Mouse (Mus musculus): ENCODE results near the gene B4galt4. TPM values are rescaled to one million over a fixed set of nuclear protein-coding genes. Genes with fewer than 3 reads are reported as not detected.

The B4galt4 gene
- polyA plus RNA-seq, 1 experiment from 2014 or later, result 4.7 TPM

DNA sequence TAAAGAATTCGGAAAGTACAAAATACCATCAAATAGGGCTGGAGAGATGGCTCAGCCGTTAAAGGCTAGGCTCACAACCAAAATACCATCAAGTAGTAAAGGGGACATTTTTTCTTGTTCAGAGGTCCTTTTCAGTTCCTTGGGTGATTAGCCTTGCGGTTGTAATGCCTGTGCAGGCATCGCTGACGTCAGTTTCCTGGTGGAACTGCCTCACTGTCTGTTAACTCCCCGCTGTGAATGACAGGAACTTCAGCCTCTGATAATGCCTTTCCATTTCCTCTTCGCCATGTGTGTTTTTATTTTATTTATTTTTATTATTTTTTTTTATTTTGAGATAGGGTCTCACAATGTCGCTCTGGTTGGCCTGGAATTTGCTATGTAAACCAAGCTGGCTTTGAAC is 11.1 kb upstream of the B4galt4 start:
- Histone ChIP-seq H3K4me1 (no peaks in the 10 kb centered on the region), H3K9me3 (replicated peaks) (no peaks in the 10 kb centered on the region), H3K27ac (no peak overlapping the region), H3K36me3 (no peaks in the 10 kb centered on the region), H3K4me2 (no peak overlapping the region), H3K27me3 (replicated peaks) (peaks cover 26% of the 10 kb centered on the region), H3K4me3 (no peak overlapping the region), H3K9ac (no peak overlapping the region)
- 14% methylated on average over 8 of the region's 8 CpGs for WGBS (ENCODE audit: insufficient replicate concordance)
- no peak for ATAC-seq

DNA sequence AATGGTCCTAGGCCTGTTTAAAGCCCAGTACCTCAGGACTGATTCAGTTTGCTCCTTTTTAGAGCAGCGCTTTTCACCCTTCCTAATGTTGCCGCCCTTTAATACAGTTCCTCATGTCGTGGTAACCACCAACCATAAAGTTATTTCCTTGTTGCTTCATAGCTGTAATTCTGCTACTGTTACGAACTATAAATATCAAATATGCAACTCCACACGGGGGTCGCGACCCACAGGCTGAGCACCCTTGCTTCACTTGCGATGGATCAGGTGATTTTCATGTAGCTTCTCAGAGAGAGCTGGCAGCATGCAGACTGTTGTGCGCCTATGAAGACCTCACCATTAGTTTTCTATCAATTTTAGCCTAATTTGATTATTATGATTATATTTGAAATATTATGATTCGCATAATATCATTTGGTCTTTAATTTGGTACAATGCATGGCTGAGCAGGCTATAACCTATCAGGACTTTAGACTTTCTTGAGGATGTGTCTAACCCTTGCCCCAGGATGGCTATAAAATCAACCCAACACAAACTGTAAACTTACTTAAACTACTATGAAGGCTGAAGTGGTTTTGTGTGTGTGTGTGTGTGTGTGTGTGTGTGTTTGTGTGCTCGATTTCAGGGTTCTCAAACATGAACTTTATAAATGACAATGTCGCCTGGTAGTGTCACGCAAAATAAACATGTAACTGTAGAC is 710 bp upstream of the B4galt4 start:
- no peak overlapping the region for H3K9ac ChIP-seq

GRCm38 (mm10) chr16:38742659-38743131 is 631 bp downstream of the B4galt4 start:
- no peaks in the 10 kb centered on the region for H3K4me1 ChIP-seq
- ATAC-seq, result peak; percentile 18; the same call in 1 of the 2 replicates
- H3K9ac ChIP-seq, result peak overlapping the region; percentile 52
- H3K27ac ChIP-seq, result no peak overlapping the region
- no peaks in the 10 kb centered on the region for H3K9me3 ChIP-seq (replicated peaks)
- WGBS (ENCODE audit: insufficient replicate concordance), result 1% methylated on average over 13 of the region's 13 CpGs
- H3K36me3 ChIP-seq, result no peaks in the 10 kb centered on the region
- H3K4me3 ChIP-seq, result peak overlapping the region; percentile 59
- H3K27me3 ChIP-seq (replicated peaks), result peaks cover 64% of the 10 kb centered on the region
- peak overlapping the region; percentile 71 for H3K4me2 ChIP-seq

More for the DNA sequence above, 710 bp upstream of the B4galt4 start:
- Histone ChIP-seq H3K4me3 (no peak overlapping the region), H3K9me3 (replicated peaks) (no peaks in the 10 kb centered on the region), H3K4me1 (no peaks in the 10 kb centered on the region), H3K4me2 (peak overlapping the region; percentile 71; the same call in 1 of the 2 replicates), H3K36me3 (no peaks in the 10 kb centered on the region), H3K27ac (no peak overlapping the region), H3K27me3 (replicated peaks) (peaks cover 63% of the 10 kb centered on the region)
- ATAC-seq, result no peak
- WGBS (ENCODE audit: insufficient replicate concordance), result 65% methylated on average over 13 of the region's 13 CpGs

GRCm38 (mm10) chr16:38743941-38744673 is 2.0 kb downstream of the B4galt4 start:
- H3K36me3 ChIP-seq, result no peaks in the 10 kb centered on the region
- H3K4me1 ChIP-seq, result no peaks in the 10 kb centered on the region
- H3K4me2 ChIP-seq, result no peak overlapping the region
- WGBS (ENCODE audit: insufficient replicate concordance), result 74% methylated on average over 10 of the region's 10 CpGs
- H3K9me3 ChIP-seq (replicated peaks), result no peaks in the 10 kb centered on the region
- H3K4me3 ChIP-seq, result no peak overlapping the region
- peaks cover 73% of the 10 kb centered on the region for H3K27me3 ChIP-seq (replicated peaks)
- no peak overlapping the region for H3K9ac ChIP-seq
- H3K27ac ChIP-seq, result no peak overlapping the region
- ATAC-seq, result no peak

DNA sequence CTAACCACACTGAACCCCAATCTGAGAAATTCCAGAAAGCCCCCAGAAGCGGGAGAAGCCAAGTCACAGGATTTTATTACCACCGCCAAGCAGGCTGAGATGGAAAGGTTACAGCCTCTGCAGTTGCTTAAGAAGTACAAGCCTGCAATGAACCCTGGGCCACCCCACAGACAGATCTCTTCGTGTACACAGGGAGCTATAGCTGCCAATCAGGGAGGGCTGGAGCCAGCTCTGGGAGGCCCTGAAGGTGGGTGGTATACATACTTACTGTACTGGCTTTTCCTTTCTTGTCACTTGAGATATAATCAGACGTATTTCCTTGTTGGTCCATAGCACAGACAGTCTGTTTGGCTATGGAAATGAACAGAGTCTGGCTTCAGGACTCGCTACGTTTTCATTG is 8.7 kb downstream of the B4galt4 start:
- H3K4me2 ChIP-seq, result no peak overlapping the region
- H3K9me3 ChIP-seq (replicated peaks), result no peaks in the 10 kb centered on the region
- H3K9ac ChIP-seq, result no peak overlapping the region
- ATAC-seq, result no peak
- no peak overlapping the region for H3K4me3 ChIP-seq
- WGBS (ENCODE audit: insufficient replicate concordance), result 66% methylated on average over 6 of the region's 6 CpGs
- H3K4me1 ChIP-seq, result peaks cover 26% of the 10 kb centered on the region
- H3K27ac ChIP-seq, result no peak overlapping the region
- no peaks in the 10 kb centered on the region for H3K36me3 ChIP-seq
- H3K27me3 ChIP-seq (replicated peaks), result peaks cover 69% of the 10 kb centered on the region

- no peak for ATAC-seq
- H3K9ac ChIP-seq, result no peak overlapping the region
- no peaks in the 10 kb centered on the region for H3K36me3 ChIP-seq
- peak overlapping the region; percentile 18; the same call in 1 of the 2 replicates for H3K4me2 ChIP-seq
- H3K27ac ChIP-seq, result no peak overlapping the region
- no peaks in the 10 kb centered on the region for H3K9me3 ChIP-seq (replicated peaks)
- no peak overlapping the region; the same call in 1 of the 2 replicates for H3K4me3 ChIP-seq
- H3K4me1 ChIP-seq, result peaks cover 47% of the 10 kb centered on the region
- WGBS (ENCODE audit: insufficient replicate concordance), result 70% methylated on average over 11 of the region's 11 CpGs
- peaks cover 75% of the 10 kb centered on the region for H3K27me3 ChIP-seq (replicated peaks)
These were observed 11.6 kb downstream of the B4galt4 start for GRCm38 (mm10) chr16:38753631-38754030.

DNA sequence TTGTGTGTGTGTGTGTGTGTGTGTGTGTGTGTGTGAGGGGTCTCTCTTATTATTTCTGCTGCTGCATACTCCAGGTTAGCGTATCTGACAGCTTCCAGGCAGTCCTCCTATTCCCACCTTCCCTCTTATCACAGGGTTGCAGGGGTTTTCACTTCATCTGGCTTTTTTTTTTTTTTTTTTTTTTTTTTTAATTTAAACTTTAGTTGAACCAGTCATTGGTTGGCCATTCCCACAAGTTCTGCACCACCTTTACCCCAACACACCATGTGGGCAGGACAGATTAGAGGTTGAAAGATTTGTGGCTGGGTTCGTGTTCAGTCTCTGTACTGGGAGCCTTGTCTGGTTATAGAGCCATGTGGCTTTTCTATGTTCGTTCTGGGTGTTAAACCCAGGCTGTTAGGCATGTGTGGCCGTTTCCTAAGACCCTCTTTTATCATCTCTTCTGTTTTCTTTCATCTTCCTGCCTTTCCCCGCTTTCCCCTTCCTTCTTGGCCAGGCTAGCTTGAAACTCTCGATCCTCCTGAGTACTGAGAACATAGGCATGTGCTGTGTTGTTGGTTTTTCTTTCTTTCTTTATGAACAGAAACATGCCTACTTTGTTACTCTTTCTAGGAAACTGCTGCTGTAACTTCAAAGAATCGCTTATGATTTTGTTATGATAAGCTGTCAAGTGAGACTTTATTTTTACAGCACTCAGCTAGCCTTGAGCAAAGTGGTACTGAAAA is 13.6 kb downstream of the B4galt4 start:
- peaks cover 71% of the 10 kb centered on the region for H3K27me3 ChIP-seq (replicated peaks)
- H3K9ac ChIP-seq, result no peak overlapping the region
- H3K36me3 ChIP-seq, result 0 out of 2 replicates have a peak, but pooled peaks cover 2% of the 10 kb centered on the region
- H3K27ac ChIP-seq, result peak overlapping the region; percentile 74
- WGBS (ENCODE audit: insufficient replicate concordance), result 16% methylated on average over 7 of the region's 7 CpGs
- no peak overlapping the region for H3K4me3 ChIP-seq
- H3K9me3 ChIP-seq (replicated peaks), result no peaks in the 10 kb centered on the region
- H3K4me1 ChIP-seq, result peaks cover 50% of the 10 kb centered on the region
- peak; percentile 92 for ATAC-seq
- H3K4me2 ChIP-seq, result peak overlapping the region; percentile 46

- Histone ChIP-seq H3K27me3 (replicated peaks) (peaks cover 69% of the 10 kb centered on the region), H3K27ac (peak overlapping the region; percentile 74), H3K4me2 (peak overlapping the region; percentile 46), H3K36me3 (0 out of 2 replicates have a peak, but pooled peaks cover 2% of the 10 kb centered on the region), H3K4me3 (no peak overlapping the region), H3K9ac (no peak overlapping the region), H3K9me3 (replicated peaks) (no peaks in the 10 kb centered on the region), H3K4me1 (peaks cover 50% of the 10 kb centered on the region)
- WGBS (ENCODE audit: insufficient replicate concordance), result 33% methylated on average over 5 of the region's 5 CpGs
- ATAC-seq, result no peak
These were observed 14.1 kb downstream of the B4galt4 start for GRCm38 (mm10) chr16:38756177-38756503.

GRCm38 (mm10) chr16:38756572-38756971 is 14.5 kb downstream of the B4galt4 start:
- no peak overlapping the region for H3K4me3 ChIP-seq
- H3K9me3 ChIP-seq (replicated peaks), result no peaks in the 10 kb centered on the region
- WGBS (ENCODE audit: insufficient replicate concordance), result 43% methylated on average over 4 of the region's 4 CpGs
- H3K27ac ChIP-seq, result peak overlapping the region; percentile 74; the same call in 1 of the 2 replicates
- peaks cover 50% of the 10 kb centered on the region for H3K4me1 ChIP-seq
- H3K27me3 ChIP-seq (replicated peaks), result peaks cover 69% of the 10 kb centered on the region
- H3K9ac ChIP-seq, result no peak overlapping the region
- 0 out of 2 replicates have a peak, but pooled peaks cover 2% of the 10 kb centered on the region for H3K36me3 ChIP-seq
- peak; percentile 53 for ATAC-seq
- no peak overlapping the region for H3K4me2 ChIP-seq

- ATAC-seq, result no peak
- Histone ChIP-seq H3K27me3 (replicated peaks) (peaks cover 63% of the 10 kb centered on the region), H3K9ac (no peak overlapping the region), H3K4me1 (peaks cover 45% of the 10 kb centered on the region), H3K27ac (no peak overlapping the region), H3K4me3 (no peak overlapping the region), H3K36me3 (0 out of 2 replicates have a peak, but pooled peaks cover 2% of the 10 kb centered on the region), H3K9me3 (replicated peaks) (no peaks in the 10 kb centered on the region), H3K4me2 (no peak overlapping the region)
- 86% methylated on average over 19 of the region's 19 CpGs for WGBS (ENCODE audit: insufficient replicate concordance)
These were observed 15.6 kb downstream of the B4galt4 start for GRCm38 (mm10) chr16:38757626-38758025.

GRCm38 (mm10) chr16:38758104-38758861 is 16.2 kb downstream of the B4galt4 start:
- 58% methylated on average over 12 of the region's 12 CpGs for WGBS (ENCODE audit: insufficient replicate concordance)
- Histone ChIP-seq H3K9ac (no peak overlapping the region), H3K4me1 (peaks cover 38% of the 10 kb centered on the region), H3K27ac (no peak overlapping the region), H3K9me3 (replicated peaks) (no peaks in the 10 kb centered on the region), H3K27me3 (replicated peaks) (peaks cover 63% of the 10 kb centered on the region), H3K4me3 (no peak overlapping the region), H3K4me2 (no peak overlapping the region), H3K36me3 (0 out of 2 replicates have a peak, but pooled peaks cover 2% of the 10 kb centered on the region)
- no peak for ATAC-seq

Measured in liver, embryonic 12.5 days (tissue).